Mouse (Mus musculus): Measurements from ENCODE around the gene St6galnac3. TPM values are rescaled to one million over a fixed set of nuclear protein-coding genes. Genes with fewer than 3 reads are reported as not detected.

St6galnac3 gene
- polyA plus RNA-seq, 1 experiment = not detected

- H3K36me3 ChIP-seq (ENCODE audit: control insufficient read depth, insufficient read depth) = no peaks in the 10 kb centered on the region
- no peaks in the 10 kb centered on the region for H3K27me3 ChIP-seq (ENCODE audit: control insufficient read depth, insufficient read depth, insufficient read length)
- TF ChIP-seq MYOD1 (IDR thresholded peaks at IDR 0.05; ENCODE audit: control insufficient read depth, insufficient read length, low read depth) = peak; percentile 88
- no peak for TF ChIP-seq CTCF (IDR thresholded peaks at IDR 0.05; ENCODE audit: control insufficient read depth, insufficient read depth, insufficient read length)
- no peaks in the 10 kb centered on the region for H3K79me2 ChIP-seq (ENCODE audit: control insufficient read depth, insufficient read depth)
- no peak overlapping the region for H3ac ChIP-seq (ENCODE audit: control insufficient read depth, insufficient read length, low read depth)
- H3K4me3 ChIP-seq (ENCODE audit: insufficient read depth, poor library complexity, severe bottlenecking) = no peak overlapping the region
- no peaks in the 10 kb centered on the region for H3K79me3 ChIP-seq (ENCODE audit: low read depth)
These were observed 447.5 kb downstream of the St6galnac3 start for GRCm38 (mm10) chr3:153277389-153277999.

DNA sequence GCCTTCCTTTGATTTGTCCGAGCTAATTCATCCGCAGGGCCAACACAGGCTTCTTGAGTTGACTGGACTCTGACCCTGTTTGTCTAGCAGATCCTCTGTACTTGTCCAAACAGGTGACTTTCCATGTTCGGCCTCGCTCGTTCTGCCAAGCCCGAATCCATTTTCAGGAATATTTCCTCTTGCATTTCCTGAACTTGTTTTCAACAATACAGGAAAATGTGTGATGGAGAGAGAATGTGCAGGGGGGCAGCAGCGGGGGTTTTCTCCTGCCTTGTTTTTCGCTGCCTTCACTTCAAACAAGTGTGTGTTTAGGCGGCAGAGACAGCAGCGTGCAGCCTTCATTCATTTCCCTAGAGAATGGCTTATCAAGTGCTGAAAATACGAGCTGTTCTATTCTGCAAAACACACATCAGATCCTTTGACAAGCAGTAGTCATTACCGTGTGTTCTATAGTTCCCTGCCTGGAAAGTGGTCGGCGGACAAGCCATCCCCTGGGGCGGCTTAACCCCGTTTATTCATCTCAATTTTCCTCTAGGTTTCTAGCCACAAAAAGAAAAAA lies 448.1 kb downstream of the St6galnac3 start:
- no peaks in the 10 kb centered on the region for H3K27me3 ChIP-seq (ENCODE audit: control insufficient read depth, insufficient read depth, insufficient read length)
- H3K4me3 ChIP-seq (ENCODE audit: insufficient read depth, poor library complexity, severe bottlenecking) = no peak overlapping the region
- H3K79me2 ChIP-seq (ENCODE audit: control insufficient read depth, insufficient read depth) = no peaks in the 10 kb centered on the region
- H3K36me3 ChIP-seq (ENCODE audit: control insufficient read depth, insufficient read depth) = no peaks in the 10 kb centered on the region
- H3ac ChIP-seq (ENCODE audit: control insufficient read depth, insufficient read length, low read depth) = no peak overlapping the region
- no peaks in the 10 kb centered on the region for H3K79me3 ChIP-seq (ENCODE audit: low read depth)
- TF ChIP-seq MYOG (IDR thresholded peaks at IDR 0.05; ENCODE audit: control insufficient read depth, extremely low read depth, insufficient read length) (no peak), CTCF (IDR thresholded peaks at IDR 0.05; ENCODE audit: control insufficient read depth, insufficient read depth, insufficient read length) (no peak), MYOD1 (IDR thresholded peaks at IDR 0.05; ENCODE audit: control insufficient read depth, insufficient read length, low read depth) (no peak), CEBPB (IDR thresholded peaks at IDR 0.05; ENCODE audit: low read depth) (no peak), USF1 (IDR thresholded peaks at IDR 0.05; ENCODE audit: low read depth) (no peak), MAX (IDR thresholded peaks at IDR 0.05) (no peak), FOSL1 (IDR thresholded peaks at IDR 0.05; ENCODE audit: insufficient read depth, low read length, poor library complexity, severe bottlenecking) (no peak)

- no peaks in the 10 kb centered on the region for H3K79me3 ChIP-seq (ENCODE audit: low read depth)
- no peak overlapping the region for H3K4me3 ChIP-seq (ENCODE audit: insufficient read depth, poor library complexity, severe bottlenecking)
- no peaks in the 10 kb centered on the region for H3K27me3 ChIP-seq (ENCODE audit: control insufficient read depth, insufficient read depth, insufficient read length)
These were observed 448.7 kb downstream of the St6galnac3 start for GRCm38 (mm10) chr3:153276101-153276829.

DNA sequence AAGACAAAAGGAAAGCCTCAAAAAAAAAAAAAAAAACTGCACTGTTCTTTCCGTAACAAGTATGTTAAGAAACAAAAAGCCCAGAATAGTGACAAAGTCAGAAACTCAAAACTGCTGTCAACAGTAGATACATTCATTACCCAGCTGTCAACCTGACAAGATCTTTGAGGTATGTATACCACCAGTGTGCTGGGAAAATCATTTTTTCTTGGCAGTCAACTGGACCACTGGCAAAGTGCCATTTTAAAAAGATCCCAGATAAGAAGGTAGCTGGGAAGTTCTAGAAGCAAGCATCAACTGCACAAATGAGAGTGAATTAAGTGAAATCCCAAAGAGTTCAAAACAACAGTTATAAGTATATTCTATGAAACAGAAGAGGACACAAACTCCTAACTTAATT lies 452.7 kb downstream of the St6galnac3 start:
- Histone ChIP-seq H3K79me3 (ENCODE audit: low read depth) (no peaks in the 10 kb centered on the region), H3K4me3 (ENCODE audit: insufficient read depth, poor library complexity, severe bottlenecking) (no peak overlapping the region), H3K27me3 (ENCODE audit: control insufficient read depth, insufficient read depth, insufficient read length) (no peaks in the 10 kb centered on the region), H3K36me3 (ENCODE audit: control insufficient read depth, insufficient read depth) (no peaks in the 10 kb centered on the region), H3ac (ENCODE audit: control insufficient read depth, insufficient read length, low read depth) (no peak overlapping the region), H3K79me2 (ENCODE audit: control insufficient read depth, insufficient read depth) (no peaks in the 10 kb centered on the region)
- no peak for TF ChIP-seq MYOG (IDR thresholded peaks at IDR 0.05; ENCODE audit: control insufficient read depth, extremely low read depth, insufficient read length)
- no peak for TF ChIP-seq USF1 (IDR thresholded peaks at IDR 0.05; ENCODE audit: low read depth)
- TF ChIP-seq FOSL1 (IDR thresholded peaks at IDR 0.05; ENCODE audit: insufficient read depth, low read length, poor library complexity, severe bottlenecking) = no peak
- no peak for TF ChIP-seq MYOD1 (IDR thresholded peaks at IDR 0.05; ENCODE audit: control insufficient read depth, insufficient read length, low read depth)
- TF ChIP-seq CEBPB (IDR thresholded peaks at IDR 0.05; ENCODE audit: low read depth) = no peak
- TF ChIP-seq MAX (IDR thresholded peaks at IDR 0.05) = no peak
- TF ChIP-seq CTCF (IDR thresholded peaks at IDR 0.05; ENCODE audit: control insufficient read depth, insufficient read depth, insufficient read length) = no peak

More at GRCm38 (mm10) chr3:153276101-153276829, 448.7 kb downstream of the St6galnac3 start:
- no peaks in the 10 kb centered on the region for H3K36me3 ChIP-seq (ENCODE audit: control insufficient read depth, insufficient read depth)
- no peaks in the 10 kb centered on the region for H3K79me2 ChIP-seq (ENCODE audit: control insufficient read depth, insufficient read depth)
- TF ChIP-seq FOSL1 (IDR thresholded peaks at IDR 0.05; ENCODE audit: insufficient read depth, low read length, poor library complexity, severe bottlenecking) (no peak), CEBPB (IDR thresholded peaks at IDR 0.05; ENCODE audit: low read depth) (no peak), CTCF (IDR thresholded peaks at IDR 0.05; ENCODE audit: control insufficient read depth, insufficient read depth, insufficient read length) (no peak), USF1 (IDR thresholded peaks at IDR 0.05; ENCODE audit: low read depth) (peak; percentile 73), MYOG (IDR thresholded peaks at IDR 0.05; ENCODE audit: control insufficient read depth, extremely low read depth, insufficient read length) (no peak)
- H3ac ChIP-seq (ENCODE audit: control insufficient read depth, insufficient read length, low read depth) = no peak overlapping the region

- no peak for TF ChIP-seq MYOD1 (IDR thresholded peaks at IDR 0.05; ENCODE audit: control insufficient read depth, insufficient read length, low read depth)
- no peak for TF ChIP-seq CTCF (IDR thresholded peaks at IDR 0.05; ENCODE audit: control insufficient read depth, insufficient read depth, insufficient read length)
- TF ChIP-seq MAX (IDR thresholded peaks at IDR 0.05) = no peak
- no peak for TF ChIP-seq USF1 (IDR thresholded peaks at IDR 0.05; ENCODE audit: low read depth)
- TF ChIP-seq MYOG (IDR thresholded peaks at IDR 0.05; ENCODE audit: control insufficient read depth, extremely low read depth, insufficient read length) = no peak
- TF ChIP-seq FOSL1 (IDR thresholded peaks at IDR 0.05; ENCODE audit: insufficient read depth, low read length, poor library complexity, severe bottlenecking) = no peak
- TF ChIP-seq CEBPB (IDR thresholded peaks at IDR 0.05; ENCODE audit: low read depth) = no peak
- H3ac ChIP-seq (ENCODE audit: control insufficient read depth, insufficient read length, low read depth) = no peak overlapping the region
- H3K79me3 ChIP-seq (ENCODE audit: low read depth) = no peaks in the 10 kb centered on the region
These were observed 457.6 kb downstream of the St6galnac3 start for GRCm38 (mm10) chr3:153267397-153267796.

More at GRCm38 (mm10) chr3:153267397-153267796, 457.6 kb downstream of the St6galnac3 start:
- Histone ChIP-seq H3K36me3 (ENCODE audit: control insufficient read depth, insufficient read depth) (no peaks in the 10 kb centered on the region), H3K27me3 (ENCODE audit: control insufficient read depth, insufficient read depth, insufficient read length) (no peaks in the 10 kb centered on the region), H3K4me3 (ENCODE audit: insufficient read depth, poor library complexity, severe bottlenecking) (no peak overlapping the region), H3K79me2 (ENCODE audit: control insufficient read depth, insufficient read depth) (no peaks in the 10 kb centered on the region)
